Mouse (Mus musculus) intestine, embryonic 14.5 days (tissue): ENCODE results near the gene Ube2r2. TPM values are rescaled to one million over a fixed set of nuclear protein-coding genes. Genes with fewer than 3 reads are reported as not detected.

Experiments used
- ATAC-seq: fragments of 200-750 bp; cut with Nextera tagmentation; replicated peaks from 2 replicates; pipeline ENCODE4 v1.8.0; 2017; ENCODE audit warnings: low read depth, moderate number of reproducible peaks, moderate TSS enrichment, moderate library complexity; ENCODE audit not compliant: low FRiP score, low TSS enrichment
- DNase-seq: peaks from one replicate; pipeline ENCODE4 v3.0.0-alpha.2; 2018; ENCODE audit warnings: low spot score
- H3K27ac ChIP-seq: fragments of 300-500 bp; sonication (generic); 2 replicates; pipeline ENCODE4 v1.5.1; 2014; ENCODE audit warnings: low read depth, mild to moderate bottlenecking, control low read depth
- H3K27me3 ChIP-seq: fragments of 300-500 bp; sonication (generic); replicated peaks from 2 replicates; pipeline ENCODE4 v1.6.1; 2014; ENCODE audit warnings: low read length, control low read depth; ENCODE audit not compliant: control insufficient read depth, insufficient read depth
- H3K36me3 ChIP-seq: fragments of 300-500 bp; sonication (generic); 2 replicates; pipeline ENCODE4 v1.6.1; 2014; ENCODE audit warnings: low read length, control low read depth; ENCODE audit not compliant: control insufficient read depth, insufficient read depth
- H3K4me1 ChIP-seq: fragments of 300-500 bp; sonication (generic); replicated peaks from 2 replicates; pipeline ENCODE4 v1.6.1; 2014; ENCODE audit warnings: low read length, control low read depth, mixed read lengths; ENCODE audit not compliant: control insufficient read depth, insufficient read depth
- H3K4me2 ChIP-seq: fragments of 300-500 bp; sonication (generic); 2 replicates; pipeline ENCODE4 v1.6.1; 2014; ENCODE audit warnings: low read length
- H3K4me3 ChIP-seq: fragments of 300-500 bp; sonication (generic); 2 replicates; pipeline ENCODE4 v1.5.1; 2014; ENCODE audit warnings: low read depth, low read length, control low read depth, mixed read lengths
- H3K9ac ChIP-seq: fragments of 300-500 bp; sonication (generic); 2 replicates; pipeline ENCODE4 v1.6.1; 2014; ENCODE audit warnings: mild to moderate bottlenecking, low read length
- H3K9me3 ChIP-seq: fragments of 300-500 bp; sonication (generic); 2 replicates; pipeline ENCODE4 v1.6.1; 2016; ENCODE audit warnings: low read length, control low read depth; ENCODE audit not compliant: control insufficient read depth
- WGBS: fragments of 180-500 bp; shearing (Covaris S2); extraction: QIAGEN DNeasy Blood & Tissue Kit; methylation state at CpG from one replicate; pipeline ENCODE4 v1.1.7; 2014; 5-methylcytosine and 5-hydroxymethylcytosine counted together
- polyA plus RNA-seq: library from polyadenylated mRNA; unstranded; fragments of >200 nt; fragmentation: Nextera tagmentation; extraction: Ambion mirVana; gene quantifications from 2 replicates; pipeline ENCODE4 v1.2.1, GENCODE M21; 2014

The Ube2r2 gene
- 82.5 and 84.6 TPM in 2 replicates for polyA plus RNA-seq

DNA sequence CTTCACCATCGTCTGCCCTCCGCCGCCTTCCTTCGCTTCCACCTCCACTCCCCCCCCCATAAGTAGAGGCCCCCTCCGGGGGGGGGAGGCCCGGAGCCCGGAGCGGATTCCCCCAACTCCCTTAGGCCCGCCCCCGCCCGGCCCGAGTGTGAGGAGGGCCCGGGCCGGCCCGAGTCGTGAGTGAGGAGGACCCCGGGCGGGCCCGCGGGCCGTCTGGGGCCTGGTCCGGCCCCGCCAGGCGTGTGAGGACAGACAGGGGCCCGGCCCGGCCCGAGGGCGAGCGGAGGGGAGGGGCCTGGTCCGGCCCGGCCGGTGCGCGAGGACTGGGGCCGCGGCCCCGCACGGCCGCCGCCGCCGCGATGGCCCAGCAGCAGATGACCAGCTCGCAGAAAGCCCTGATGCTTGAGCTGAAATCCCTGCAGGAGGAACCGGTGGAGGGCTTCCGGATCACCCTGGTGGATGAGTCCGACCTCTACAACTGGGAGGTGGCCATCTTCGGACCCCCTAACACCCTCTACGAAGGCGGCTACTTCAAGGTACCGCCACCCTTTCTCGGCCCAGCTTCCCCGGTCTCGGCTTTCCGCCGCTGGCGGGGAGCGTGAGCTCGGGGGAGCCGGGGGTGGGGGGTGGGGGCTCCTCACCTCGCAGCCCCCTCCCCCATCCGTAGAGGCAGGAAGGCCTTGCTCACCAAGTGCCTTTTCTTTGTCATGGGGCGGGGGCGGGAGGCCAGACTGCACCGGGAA is at the start of gene Ube2r2:
Gene Ube2r2, plus strand, starts transcription at position 33 of the 743 bp plus-strand sequence.
- WGBS = 1% methylated on average over 56 of the region's 65 CpGs
- DNase-seq (peak; percentile 87), ATAC-seq (peak; percentile 87)
- no peaks in the 10 kb centered on the region for H3K27me3 ChIP-seq
- H3K9ac ChIP-seq = peak within 1 kb of the TSS; percentile 94
- peak within 1 kb of the TSS; percentile 70 for H3K4me2 ChIP-seq
- peak within 1 kb of the TSS; percentile 96 for H3K27ac ChIP-seq
- peak within 1 kb of the TSS; percentile 87 for H3K4me3 ChIP-seq
- H3K36me3 ChIP-seq = peaks cover 8% of the 10 kb centered on the region
- peaks cover 9% of the 10 kb centered on the region for H3K4me1 ChIP-seq
- no peaks in the 10 kb centered on the region for H3K9me3 ChIP-seq

GRCm38 (mm10) chr4:41086947-41087346 is 48.6 kb upstream of the Ube2r2 start:
- no peaks in the 10 kb centered on the region for H3K27me3 ChIP-seq
- H3K36me3 ChIP-seq = no peaks in the 10 kb centered on the region
- H3K4me2 ChIP-seq = no peak overlapping the region
- no peaks in the 10 kb centered on the region for H3K4me1 ChIP-seq
- DNase-seq (no peak), ATAC-seq (no peak)
- H3K9me3 ChIP-seq = no peaks in the 10 kb centered on the region
- 82% methylated on average over 9 of the region's 9 CpGs for WGBS
- no peak overlapping the region for H3K27ac ChIP-seq
- no peak overlapping the region for H3K4me3 ChIP-seq
- H3K9ac ChIP-seq = no peak overlapping the region

- no peak overlapping the region for H3K4me3 ChIP-seq
- no peaks in the 10 kb centered on the region for H3K27me3 ChIP-seq
- no peak overlapping the region for H3K9ac ChIP-seq
- H3K4me2 ChIP-seq = no peak overlapping the region
- ATAC-seq = no peak
- H3K27ac ChIP-seq = no peak overlapping the region
- 82% methylated on average over 16 of the region's 16 CpGs for WGBS
- H3K36me3 ChIP-seq = no peaks in the 10 kb centered on the region
- no peaks in the 10 kb centered on the region for H3K9me3 ChIP-seq
- no peaks in the 10 kb centered on the region for H3K4me1 ChIP-seq
- DNase-seq = no peak
These were observed 47.9 kb upstream of the Ube2r2 start for GRCm38 (mm10) chr4:41087459-41088298.

DNA sequence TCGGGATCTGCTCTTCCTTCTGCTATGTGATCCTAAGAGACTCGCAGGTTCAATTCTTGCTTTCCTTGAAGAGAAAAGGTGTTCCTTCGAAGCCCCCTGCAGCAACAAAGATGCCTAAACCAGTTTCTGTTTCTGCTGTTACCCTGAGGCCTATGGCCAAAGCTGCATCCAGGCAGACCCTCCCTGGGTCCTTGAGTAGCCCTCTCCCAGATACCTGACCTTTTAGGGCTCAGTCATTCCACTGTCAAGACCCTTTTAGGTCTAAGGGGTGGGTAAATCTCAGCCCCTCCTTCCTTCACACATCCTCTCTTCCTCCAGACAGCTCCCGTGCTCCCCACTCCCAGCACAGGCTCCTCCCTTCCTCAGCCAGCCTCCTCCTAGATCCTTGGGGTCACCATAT is 46.4 kb upstream of the Ube2r2 start:
- DNase-seq (no peak), ATAC-seq (no peak)
- no peak overlapping the region for H3K4me2 ChIP-seq
- no peak overlapping the region for H3K4me3 ChIP-seq
- H3K9ac ChIP-seq = no peak overlapping the region
- H3K9me3 ChIP-seq = no peaks in the 10 kb centered on the region
- peaks cover under 1% of the 10 kb centered on the region; the same call in 1 of the 2 replicates for H3K4me1 ChIP-seq
- 81% methylated on average over 4 of the region's 4 CpGs for WGBS
- H3K36me3 ChIP-seq = no peaks in the 10 kb centered on the region
- no peak overlapping the region for H3K27ac ChIP-seq
- no peaks in the 10 kb centered on the region for H3K27me3 ChIP-seq

GRCm38 (mm10) chr4:41089705-41090104 is 45.8 kb upstream of the Ube2r2 start:
- H3K9me3 ChIP-seq = no peaks in the 10 kb centered on the region
- no peak overlapping the region for H3K9ac ChIP-seq
- DNase-seq (no peak), ATAC-seq (no peak)
- no peak overlapping the region for H3K27ac ChIP-seq
- H3K36me3 ChIP-seq = no peaks in the 10 kb centered on the region
- WGBS = 64% methylated on average over 2 of the region's 2 CpGs
- no peak overlapping the region for H3K4me2 ChIP-seq
- H3K4me1 ChIP-seq = peaks cover 4% of the 10 kb centered on the region; the same call in 1 of the 2 replicates
- H3K27me3 ChIP-seq = no peaks in the 10 kb centered on the region
- H3K4me3 ChIP-seq = no peak overlapping the region

- Histone ChIP-seq H3K27me3 (0 out of 2 replicates have a peak, but pooled peaks cover 2% of the 10 kb centered on the region), H3K9me3 (no peaks in the 10 kb centered on the region), H3K36me3 (no peaks in the 10 kb centered on the region), H3K9ac (no peak overlapping the region), H3K27ac (no peak overlapping the region), H3K4me1 (peaks cover 8% of the 10 kb centered on the region; the same call in 1 of the 2 replicates), H3K4me2 (no peak overlapping the region), H3K4me3 (no peak overlapping the region)
- DNase-seq = no peak
- 31% methylated on average over 3 of the region's 3 CpGs for WGBS
- ATAC-seq = no peak
These were observed 44.2 kb upstream of the Ube2r2 start for GRCm38 (mm10) chr4:41091391-41091790.

DNA sequence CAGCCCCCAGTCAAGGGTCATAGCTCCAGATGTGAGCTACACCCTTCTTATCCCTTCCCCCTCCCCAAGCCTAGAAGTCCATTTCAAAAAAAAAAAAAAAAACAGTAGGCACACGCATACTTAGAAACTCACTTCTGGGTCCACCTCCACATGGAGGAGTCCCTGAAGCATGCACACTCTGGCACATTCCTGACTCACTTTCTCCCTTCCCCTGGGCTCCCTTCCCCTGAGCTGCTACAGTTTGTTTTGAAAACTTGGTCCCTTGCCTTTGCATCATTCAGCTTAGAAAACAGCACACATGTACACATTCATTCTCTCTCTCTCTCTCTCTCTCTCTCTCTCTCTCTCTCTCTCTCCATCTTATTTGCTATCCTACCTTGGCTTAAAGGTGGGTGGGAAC is 42.6 kb upstream of the Ube2r2 start:
- H3K9me3 ChIP-seq = no peaks in the 10 kb centered on the region
- no peaks in the 10 kb centered on the region for H3K36me3 ChIP-seq
- H3K27ac ChIP-seq = no peak overlapping the region
- H3K4me3 ChIP-seq = no peak overlapping the region
- no peak overlapping the region for H3K4me2 ChIP-seq
- ATAC-seq (no peak), DNase-seq (no peak)
- H3K9ac ChIP-seq = no peak overlapping the region
- WGBS = 56% methylated on average over 1 of the region's 1 CpGs
- peaks cover 14% of the 10 kb centered on the region for H3K4me1 ChIP-seq
- peaks cover 11% of the 10 kb centered on the region; the same call in 1 of the 2 replicates for H3K27me3 ChIP-seq

GRCm38 (mm10) chr4:41094361-41094760 is 41.2 kb upstream of the Ube2r2 start:
- Histone ChIP-seq H3K4me3 (no peak overlapping the region), H3K9me3 (no peaks in the 10 kb centered on the region), H3K27ac (no peak overlapping the region), H3K36me3 (no peaks in the 10 kb centered on the region), H3K27me3 (peaks cover 17% of the 10 kb centered on the region; the same call in 1 of the 2 replicates), H3K9ac (no peak overlapping the region), H3K4me1 (peaks cover 22% of the 10 kb centered on the region), H3K4me2 (no peak overlapping the region)
- DNase-seq (no peak), ATAC-seq (no peak)
- 58% methylated on average over 9 of the region's 9 CpGs for WGBS
